Mouse (Mus musculus): ENCODE data around the gene AC131692.1. TPM values are rescaled to one million over a fixed set of nuclear protein-coding genes. Genes with fewer than 3 reads are reported as not detected.

Gene AC131692.1
- total RNA-seq (2015; ENCODE audit: low replicate concordance), result not detected in 2 replicates
- 2.6 and 3.2 TPM in 2 replicates for total RNA-seq (2017; ENCODE audit: low replicate concordance)

GRCm38 (mm10) chr19:6094119-6094518 is at the start of gene AC131692.1:
TSS of gene AC131692.1 (plus strand) at chr19:6094419.
- ATAC-seq (replicated peaks; ENCODE audit: low FRiP score, poor library complexity, severe bottlenecking), result no peak

GRCm38 (mm10) chr19:6045366-6046293 is 48.6 kb upstream of the AC131692.1 start:
- peak; percentile 67 for ATAC-seq (replicated peaks; ENCODE audit: low FRiP score, poor library complexity, severe bottlenecking)

GRCm38 (mm10) chr19:6046294-6047153 is 47.7 kb upstream of the AC131692.1 start, which contains the start of gene Syvn1:
TSS of gene Syvn1 (plus strand) at chr19:6046576.
- ATAC-seq (replicated peaks; ENCODE audit: low FRiP score, poor library complexity, severe bottlenecking), result peak; percentile 85

- peak; percentile 18; the same call in 1 of the 2 replicates for ATAC-seq (replicated peaks; ENCODE audit: low FRiP score, poor library complexity, severe bottlenecking)
Measured at GRCm38 (mm10) chr19:6047154-6047898, 46.9 kb upstream of the AC131692.1 start.

GRCm38 (mm10) chr19:6047899-6048166 is 46.4 kb upstream of the AC131692.1 start:
- ATAC-seq (replicated peaks; ENCODE audit: low FRiP score, poor library complexity, severe bottlenecking), result no peak

- no peak for ATAC-seq (replicated peaks; ENCODE audit: low FRiP score, poor library complexity, severe bottlenecking)
Measured at GRCm38 (mm10) chr19:6048681-6049410, 45.4 kb upstream of the AC131692.1 start.

GRCm38 (mm10) chr19:6052516-6052915 is 41.7 kb upstream of the AC131692.1 start:
- ATAC-seq (replicated peaks; ENCODE audit: low FRiP score, poor library complexity, severe bottlenecking), result no peak

- ATAC-seq (replicated peaks; ENCODE audit: low FRiP score, poor library complexity, severe bottlenecking), result no peak
Measured at GRCm38 (mm10) chr19:6054296-6054695, 39.9 kb upstream of the AC131692.1 start.

- ATAC-seq (replicated peaks; ENCODE audit: low FRiP score, poor library complexity, severe bottlenecking), result no peak
Measured at GRCm38 (mm10) chr19:6056696-6057095, 37.5 kb upstream of the AC131692.1 start.

- peak; percentile 77 for ATAC-seq (replicated peaks; ENCODE audit: low FRiP score, poor library complexity, severe bottlenecking)
Measured at GRCm38 (mm10) chr19:6057313-6058096, 36.7 kb upstream of the AC131692.1 start, which contains the start of the genes Mrpl49 and Fau. TSS of gene Mrpl49 (minus strand) at chr19:6057785. TSS of gene Fau (plus strand) at chr19:6057844.

- ATAC-seq (replicated peaks; ENCODE audit: low FRiP score, poor library complexity, severe bottlenecking), result no peak
Measured at GRCm38 (mm10) chr19:6058513-6058912, 35.7 kb upstream of the AC131692.1 start.

GRCm38 (mm10) chr19:6058966-6059365 is 35.3 kb upstream of the AC131692.1 start:
- ATAC-seq (replicated peaks; ENCODE audit: low FRiP score, poor library complexity, severe bottlenecking), result no peak

- ATAC-seq (replicated peaks; ENCODE audit: low FRiP score, poor library complexity, severe bottlenecking), result peak; percentile 80
Measured at GRCm38 (mm10) chr19:6061021-6061533, 33.1 kb upstream of the AC131692.1 start, which contains the start of gene Znhit2. TSS of gene Znhit2 (plus strand) at chr19:6061192.

- ATAC-seq (replicated peaks; ENCODE audit: low FRiP score, poor library complexity, severe bottlenecking), result peak; percentile 7
Measured at GRCm38 (mm10) chr19:6061641-6062302, 32.4 kb upstream of the AC131692.1 start.

- ATAC-seq (replicated peaks; ENCODE audit: low FRiP score, poor library complexity, severe bottlenecking), result no peak
Measured at GRCm38 (mm10) chr19:6062418-6062817, 31.8 kb upstream of the AC131692.1 start.

GRCm38 (mm10) chr19:6063081-6063480 is 31.1 kb upstream of the AC131692.1 start:
- ATAC-seq (replicated peaks; ENCODE audit: low FRiP score, poor library complexity, severe bottlenecking), result no peak

- ATAC-seq (replicated peaks; ENCODE audit: low FRiP score, poor library complexity, severe bottlenecking), result no peak
Measured at GRCm38 (mm10) chr19:6066571-6066970, 27.6 kb upstream of the AC131692.1 start.

All from erythroblast, adult 5-6 weeks (primary cell).